Mouse (Mus musculus): ENCODE measurements around the gene Pbld2.

DNA sequence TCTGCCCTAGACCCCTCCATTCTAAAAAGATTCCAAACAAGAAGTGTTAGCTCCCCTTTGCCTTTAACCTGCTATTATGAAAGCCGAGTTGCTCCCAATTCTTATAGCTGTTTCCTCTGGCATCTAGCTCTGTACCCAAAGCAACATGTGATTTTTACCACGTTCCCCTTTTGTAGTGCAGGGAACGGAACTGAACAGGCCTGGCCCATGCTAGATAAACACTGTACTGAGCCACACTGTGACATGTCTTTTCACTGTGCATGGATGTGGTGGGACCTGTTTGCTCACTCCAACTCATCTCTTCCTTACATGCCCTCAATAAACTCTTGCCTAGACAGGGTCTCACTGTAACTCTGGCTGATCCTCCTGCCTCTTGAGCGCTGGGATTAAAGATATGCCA, 13.8 kb upstream of the Pbld2 start:
- TF ChIP-seq CTCF (IDR thresholded peaks at IDR 0.05; ENCODE audit: low read depth) = no peak
- TF ChIP-seq EP300 (IDR thresholded peaks at IDR 0.05; ENCODE audit: low read depth) = no peak
